Mouse (Mus musculus): ENCODE data around the gene Nkain4. TPM values are rescaled to one million over a fixed set of nuclear protein-coding genes. Genes with fewer than 3 reads are reported as not detected.

The Nkain4 gene
- total and polyA plus RNA-seq, 3 experiments: not detected

- no peak overlapping the region for H3K9ac ChIP-seq (ENCODE audit: insufficient read depth, low read depth)
- no peak for DNase-seq (ENCODE audit: extremely low read depth)
- no peaks in the 10 kb centered on the region for H3K36me3 ChIP-seq (replicated peaks in 1 of 2; ENCODE audit: control insufficient read depth in 1 of 2, insufficient read depth in 1 of 2, low read length in 1 of 2)
- in situ Hi-C loops (cut with MboI; ENCODE audit: low pct_ligation_motif_present, low pct_unique_long_range_greater_than_20kb, low sequenced_read_pairs) (no loop called here), dilution Hi-C loops (cut with MboI; ENCODE audit: extremely low pct_ligation_motif_present, extremely low pct_unique_long_range_greater_than_20kb, low sequenced_read_pairs) (no loop called here)
- H3K9me3 ChIP-seq (replicated peaks; ENCODE audit: low read length): peaks cover 43% of the 10 kb centered on the region
- no peak overlapping the region for H3K4me3 ChIP-seq (replicated peaks in 1 of 3; ENCODE audit: low read depth in 2 of 3, low read length in 2 of 3, poor library complexity in 1 of 3)
- H3K4me2 ChIP-seq (ENCODE audit: insufficient read depth, low read depth, poor library complexity, severe bottlenecking): no peak overlapping the region
- H3K27me3 ChIP-seq (replicated peaks): peaks cover 35% of the 10 kb centered on the region
- H3K79me2 ChIP-seq (replicated peaks; ENCODE audit: control insufficient read depth, extremely low read depth, insufficient read depth, poor library complexity, severe bottlenecking): no peaks in the 10 kb centered on the region
- H3K27ac ChIP-seq (ENCODE audit: insufficient read depth, low read depth): no peak overlapping the region
- no peaks in the 10 kb centered on the region for H3K4me1 ChIP-seq (ENCODE audit: control insufficient read depth in 1 of 2, insufficient read depth in 2 of 2)
- TF ChIP-seq ZMIZ1 (IDR thresholded peaks at IDR 0.05; ENCODE audit: low read depth, low read length) (no peak), UBTF (IDR thresholded peaks at IDR 0.05; ENCODE audit: low read depth, low read length) (no peak), ETS1 (conservative IDR thresholded peaks at IDR 0.05; ENCODE audit: low read depth, low read length) (no peak), JUND (conservative IDR thresholded peaks at IDR 0.05; ENCODE audit: low read depth, low read length) (no peak), E2F4 (IDR thresholded peaks at IDR 0.05; ENCODE audit: insufficient replicate concordance, low read depth, low read length) (no peak), RAD21 (IDR thresholded peaks at IDR 0.05; ENCODE audit: low read depth, low read length) (no peak), JUN (IDR thresholded peaks at IDR 0.05; ENCODE audit: insufficient read depth, low read depth, low read length) (no peak), GABPA (IDR thresholded peaks at IDR 0.05; ENCODE audit: insufficient replicate concordance, low read depth, low read length) (no peak), MAZ (IDR thresholded peaks at IDR 0.05; ENCODE audit: low read depth, low read length) (no peak), USF1 (IDR thresholded peaks at IDR 0.05; ENCODE audit: low read depth, low read length) (no peak), SIN3A (IDR thresholded peaks at IDR 0.05; ENCODE audit: low read length) (no peak)
Observed at GRCm38 (mm10) chr2:180893537-180894028, 60.9 kb downstream of the Nkain4 start.

- Histone ChIP-seq H3K9me3 (replicated peaks; ENCODE audit: low read length) (peaks cover 43% of the 10 kb centered on the region), H3K27me3 (replicated peaks) (peaks cover 39% of the 10 kb centered on the region), H3K9ac (ENCODE audit: insufficient read depth, low read depth) (no peak overlapping the region), H3K4me1 (ENCODE audit: control insufficient read depth in 1 of 2, insufficient read depth in 2 of 2) (no peaks in the 10 kb centered on the region), H3K4me3 (replicated peaks in 1 of 3; ENCODE audit: low read depth in 2 of 3, low read length in 2 of 3, poor library complexity in 1 of 3) (no peak overlapping the region), H3K4me2 (ENCODE audit: insufficient read depth, low read depth, poor library complexity, severe bottlenecking) (no peak overlapping the region), H3K36me3 (replicated peaks in 1 of 2; ENCODE audit: control insufficient read depth in 1 of 2, insufficient read depth in 1 of 2, low read length in 1 of 2) (no peaks in the 10 kb centered on the region), H3K79me2 (replicated peaks; ENCODE audit: control insufficient read depth, extremely low read depth, insufficient read depth, poor library complexity, severe bottlenecking) (no peaks in the 10 kb centered on the region), H3K27ac (ENCODE audit: insufficient read depth, low read depth) (no peak overlapping the region)
- dilution Hi-C loops (cut with MboI; ENCODE audit: extremely low pct_ligation_motif_present, extremely low pct_unique_long_range_greater_than_20kb, low sequenced_read_pairs) (no loop called here), in situ Hi-C loops (cut with MboI; ENCODE audit: low pct_ligation_motif_present, low pct_unique_long_range_greater_than_20kb, low sequenced_read_pairs) (no loop called here)
- DNase-seq (ENCODE audit: extremely low read depth): no peak
- TF ChIP-seq JUND (conservative IDR thresholded peaks at IDR 0.05; ENCODE audit: low read depth, low read length): no peak
- no peak for TF ChIP-seq TBP (conservative IDR thresholded peaks at IDR 0.05; ENCODE audit: low read depth, low read length)
- TF ChIP-seq KAT2A (IDR thresholded peaks at IDR 0.05; ENCODE audit: insufficient replicate concordance, low read length): no peak
- no peak for TF ChIP-seq USF1 (IDR thresholded peaks at IDR 0.05; ENCODE audit: low read depth, low read length)
Observed at GRCm38 (mm10) chr2:180892841-180893521, 61.5 kb downstream of the Nkain4 start.

Data from CH12.LX (cell line).